Mouse (Mus musculus) liver, adult 2 months (tissue): ENCODE measurements around the gene Elmo3.

ENCODE experiments used
- CTCF ChIP-seq: fragments of 200-500 bp; IDR thresholded peaks from 2 replicates; pipeline ENCODE4 v1.5.1; 2011; ENCODE audit warnings: low read depth, low read length, control low read depth
- POLR2A ChIP-seq: fragments of 200-500 bp; IDR thresholded peaks from 2 replicates; pipeline ENCODE4 v1.6.1; 2011; ENCODE audit warnings: low read length, control low read depth; ENCODE audit not compliant: insufficient read depth; ENCODE audit errors: extremely low read depth

GRCm38 (mm10) chr8:105260371-105261099 is 44.9 kb upstream of the Elmo3 start:
- TF ChIP-seq POLR2A (no peak), CTCF (no peak)
